Mouse (Mus musculus): ENCODE results near the gene Tigd3. TPM values are rescaled to one million over a fixed set of nuclear protein-coding genes. Genes with fewer than 3 reads are reported as not detected.
A peak's percentile ranks its signal among the peaks of the same experiment; 100 is the strongest.

The Tigd3 gene
- polyA plus RNA-seq, 1 experiment from 2014 or later = 9.5 TPM

DNA sequence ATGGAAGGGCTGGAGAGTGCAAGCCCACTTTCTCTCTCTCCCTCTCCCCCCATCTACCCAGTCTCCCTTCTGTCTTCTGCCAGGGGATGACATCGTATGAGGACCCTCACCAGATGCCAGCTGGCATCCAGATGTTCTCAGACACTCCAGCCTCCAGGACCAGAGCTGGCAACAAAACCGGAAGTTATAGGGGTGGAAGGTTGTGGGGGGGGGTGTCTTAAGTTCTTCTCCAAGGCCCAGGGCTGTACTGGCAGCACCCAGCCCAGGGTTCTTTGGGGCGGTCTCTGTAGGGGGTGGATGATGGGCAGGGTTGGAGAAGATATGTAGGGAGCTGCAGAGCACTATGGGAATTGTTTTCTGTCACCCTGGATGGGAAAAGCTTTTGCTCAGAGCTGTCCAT, 34.6 kb upstream of the Tigd3 start:
- DNase-seq (ENCODE audit: low spot score) = no peak
- no peaks in the 10 kb centered on the region for H3K36me3 ChIP-seq
- H3K9me3 ChIP-seq (replicated peaks) = no peaks in the 10 kb centered on the region
- H3K4me3 ChIP-seq = no peak overlapping the region
- no peak overlapping the region for H3K27ac ChIP-seq (replicated peaks)
- H3K4me1 ChIP-seq = peaks cover 21% of the 10 kb centered on the region
- 68% methylated on average over 3 of the region's 3 CpGs for WGBS
- peaks cover 19% of the 10 kb centered on the region for H3K27me3 ChIP-seq (ENCODE audit: low read depth, poor library complexity, severe bottlenecking)

DNA sequence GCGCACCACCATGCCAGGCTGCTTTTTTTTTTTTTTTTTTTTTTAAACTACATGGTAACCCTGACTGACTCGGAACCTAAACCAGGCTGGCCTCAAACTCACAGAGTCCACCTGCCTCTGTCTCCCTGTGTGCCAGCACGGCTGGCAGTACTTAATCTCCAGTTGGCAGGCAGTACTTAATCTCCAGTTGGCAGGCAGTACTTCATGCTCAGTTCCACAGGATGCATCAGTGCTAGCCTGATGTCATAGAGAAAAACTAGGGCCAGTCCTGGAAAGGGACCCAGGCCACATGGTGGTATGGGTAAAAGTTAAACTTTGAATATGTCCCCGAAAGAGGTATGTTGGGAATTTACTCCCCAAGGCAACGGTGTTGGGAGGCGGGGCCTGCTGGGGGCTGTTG, 34.2 kb upstream of the Tigd3 start:
- H3K4me1 ChIP-seq = peaks cover 23% of the 10 kb centered on the region
- no peaks in the 10 kb centered on the region for H3K9me3 ChIP-seq (replicated peaks)
- H3K36me3 ChIP-seq = no peaks in the 10 kb centered on the region
- H3K27ac ChIP-seq (replicated peaks) = no peak overlapping the region
- DNase-seq (ENCODE audit: low spot score) = no peak
- whole genome bisulfite sequencing = 86% methylated on average over 6 of the region's 6 CpGs
- no peak overlapping the region for H3K4me3 ChIP-seq
- peaks cover 21% of the 10 kb centered on the region for H3K27me3 ChIP-seq (ENCODE audit: low read depth, poor library complexity, severe bottlenecking)

- Histone ChIP-seq H3K27me3 (ENCODE audit: low read depth, poor library complexity, severe bottlenecking) (peaks cover 27% of the 10 kb centered on the region), H3K4me1 (peaks cover 23% of the 10 kb centered on the region), H3K27ac (replicated peaks) (no peak overlapping the region), H3K9me3 (replicated peaks) (no peaks in the 10 kb centered on the region), H3K36me3 (no peaks in the 10 kb centered on the region), H3K4me3 (no peak overlapping the region)
- no peak for DNase-seq (ENCODE audit: low spot score)
- WGBS = 75% methylated on average over 8 of the region's 8 CpGs
Observed at GRCm38 (mm10) chr19:5927532-5927931, 33.6 kb upstream of the Tigd3 start.

- Histone ChIP-seq H3K9me3 (replicated peaks) (no peaks in the 10 kb centered on the region), H3K4me1 (peaks cover 23% of the 10 kb centered on the region), H3K27ac (replicated peaks) (no peak overlapping the region), H3K4me3 (no peak overlapping the region), H3K36me3 (no peaks in the 10 kb centered on the region), H3K27me3 (ENCODE audit: low read depth, poor library complexity, severe bottlenecking) (peaks cover 32% of the 10 kb centered on the region)
- 85% methylated on average over 11 of the region's 11 CpGs for WGBS
- no peak for DNase-seq (ENCODE audit: low spot score)
Observed at GRCm38 (mm10) chr19:5927026-5927425, 33.1 kb upstream of the Tigd3 start.

GRCm38 (mm10) chr19:5925311-5925855, 31.4 kb upstream of the Tigd3 start:
- no peak for DNase-seq (ENCODE audit: low spot score)
- Histone ChIP-seq H3K4me1 (peaks cover 32% of the 10 kb centered on the region), H3K36me3 (no peaks in the 10 kb centered on the region), H3K4me3 (peak overlapping the region; percentile 54), H3K27me3 (ENCODE audit: low read depth, poor library complexity, severe bottlenecking) (peaks cover 32% of the 10 kb centered on the region), H3K9me3 (replicated peaks) (no peaks in the 10 kb centered on the region), H3K27ac (replicated peaks) (no peak overlapping the region)
- 38% methylated on average over 11 of the region's 11 CpGs for WGBS

DNA sequence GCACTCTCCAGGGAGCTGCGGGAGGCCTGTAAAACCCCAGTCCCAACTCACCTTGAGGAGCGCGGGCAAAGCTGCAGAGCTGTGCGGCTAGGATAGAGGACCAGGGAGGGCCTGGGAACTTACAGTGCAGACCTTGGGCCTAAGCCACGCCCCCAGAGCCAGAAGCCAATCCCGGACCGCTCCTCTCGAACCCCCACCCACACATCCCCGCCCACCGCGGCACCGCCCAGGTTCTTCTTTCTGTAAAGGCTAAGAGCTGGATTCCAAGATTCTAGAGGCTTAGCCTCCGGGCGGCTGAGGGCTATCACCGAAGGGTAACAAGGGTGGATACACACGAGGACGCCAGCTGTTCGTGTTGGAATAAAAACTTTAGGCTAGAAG, 30.8 kb upstream of the Tigd3 start, which contains the start of gene Cdc42ep2:
TSS of gene Cdc42ep2 (minus strand) at position 104 of the 381 bp plus-strand sequence.
- H3K27me3 ChIP-seq (ENCODE audit: low read depth, poor library complexity, severe bottlenecking) = peaks cover 32% of the 10 kb centered on the region
- H3K9me3 ChIP-seq (replicated peaks) = no peaks in the 10 kb centered on the region
- H3K27ac ChIP-seq (replicated peaks) = peak within 1 kb of the TSS; percentile 62
- H3K4me3 ChIP-seq = peak within 1 kb of the TSS; percentile 54
- under 1% methylated on average over 18 of the region's 18 CpGs for WGBS
- DNase-seq (ENCODE audit: low spot score) = peak; percentile 92
- H3K36me3 ChIP-seq = no peaks in the 10 kb centered on the region
- H3K4me1 ChIP-seq = peaks cover 32% of the 10 kb centered on the region

- Histone ChIP-seq H3K4me1 (peaks cover 32% of the 10 kb centered on the region), H3K27me3 (ENCODE audit: low read depth, poor library complexity, severe bottlenecking) (peaks cover 32% of the 10 kb centered on the region), H3K4me3 (peak overlapping the region; percentile 54), H3K36me3 (no peaks in the 10 kb centered on the region), H3K9me3 (replicated peaks) (no peaks in the 10 kb centered on the region), H3K27ac (replicated peaks) (peak overlapping the region; percentile 62)
- DNase-seq (ENCODE audit: low spot score) = peak; percentile 91
- WGBS = under 1% methylated on average over 38 of the region's 38 CpGs
Observed at GRCm38 (mm10) chr19:5923990-5924712, 30.2 kb upstream of the Tigd3 start.

- DNase-seq (ENCODE audit: low spot score) = no peak
Observed at GRCm38 (mm10) chr19:5922963-5923362, 29.0 kb upstream of the Tigd3 start.

GRCm38 (mm10) chr19:5922119-5922942, 28.4 kb upstream of the Tigd3 start:
- Histone ChIP-seq H3K27ac (replicated peaks) (no peak overlapping the region), H3K4me1 (peaks cover 32% of the 10 kb centered on the region), H3K4me3 (no peak overlapping the region), H3K27me3 (ENCODE audit: low read depth, poor library complexity, severe bottlenecking) (peaks cover 32% of the 10 kb centered on the region), H3K36me3 (peaks cover 5% of the 10 kb centered on the region; the same call in 1 of the 2 replicates), H3K9me3 (replicated peaks) (no peaks in the 10 kb centered on the region)
- 83% methylated on average over 15 of the region's 15 CpGs for WGBS
- DNase-seq (ENCODE audit: low spot score) = no peak

More at GRCm38 (mm10) chr19:5922963-5923362, 29.0 kb upstream of the Tigd3 start:
- Histone ChIP-seq H3K27me3 (ENCODE audit: low read depth, poor library complexity, severe bottlenecking) (peaks cover 32% of the 10 kb centered on the region), H3K4me1 (peaks cover 32% of the 10 kb centered on the region), H3K9me3 (replicated peaks) (no peaks in the 10 kb centered on the region), H3K27ac (replicated peaks) (no peak overlapping the region), H3K36me3 (peaks cover 3% of the 10 kb centered on the region; the same call in 1 of the 2 replicates), H3K4me3 (no peak overlapping the region)
- 90% methylated on average over 3 of the region's 3 CpGs for WGBS

DNA sequence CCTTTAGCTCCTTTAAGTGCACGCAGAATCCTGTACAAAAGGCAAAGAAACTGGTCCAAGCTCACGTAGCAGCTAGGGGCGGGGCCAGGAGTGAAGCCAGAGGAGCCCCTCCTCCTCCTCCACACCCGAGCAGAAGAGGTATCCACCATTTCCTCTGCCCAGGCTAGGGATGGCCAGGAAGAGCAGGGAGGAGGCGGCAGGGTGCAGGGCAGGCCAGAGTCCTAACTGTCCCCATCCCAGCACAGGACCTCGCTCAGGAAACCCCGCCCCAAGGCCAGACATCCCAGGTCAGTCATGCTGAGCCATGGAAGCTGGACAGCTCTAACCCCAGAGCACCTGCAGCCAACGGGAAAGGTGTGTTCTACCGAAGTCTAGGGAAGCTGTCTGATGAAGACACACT, 27.8 kb upstream of the Tigd3 start:
- Histone ChIP-seq H3K4me1 (peaks cover 32% of the 10 kb centered on the region), H3K4me3 (peak overlapping the region; percentile 12; the same call in 1 of the 2 replicates), H3K27me3 (ENCODE audit: low read depth, poor library complexity, severe bottlenecking) (peaks cover 32% of the 10 kb centered on the region), H3K27ac (replicated peaks) (peak overlapping the region; percentile 47; the same call in 1 of the 2 replicates), H3K9me3 (replicated peaks) (no peaks in the 10 kb centered on the region), H3K36me3 (peaks cover 9% of the 10 kb centered on the region; the same call in 1 of the 2 replicates)
- no peak for DNase-seq (ENCODE audit: low spot score)
- 21% methylated on average over 9 of the region's 9 CpGs for WGBS

DNA sequence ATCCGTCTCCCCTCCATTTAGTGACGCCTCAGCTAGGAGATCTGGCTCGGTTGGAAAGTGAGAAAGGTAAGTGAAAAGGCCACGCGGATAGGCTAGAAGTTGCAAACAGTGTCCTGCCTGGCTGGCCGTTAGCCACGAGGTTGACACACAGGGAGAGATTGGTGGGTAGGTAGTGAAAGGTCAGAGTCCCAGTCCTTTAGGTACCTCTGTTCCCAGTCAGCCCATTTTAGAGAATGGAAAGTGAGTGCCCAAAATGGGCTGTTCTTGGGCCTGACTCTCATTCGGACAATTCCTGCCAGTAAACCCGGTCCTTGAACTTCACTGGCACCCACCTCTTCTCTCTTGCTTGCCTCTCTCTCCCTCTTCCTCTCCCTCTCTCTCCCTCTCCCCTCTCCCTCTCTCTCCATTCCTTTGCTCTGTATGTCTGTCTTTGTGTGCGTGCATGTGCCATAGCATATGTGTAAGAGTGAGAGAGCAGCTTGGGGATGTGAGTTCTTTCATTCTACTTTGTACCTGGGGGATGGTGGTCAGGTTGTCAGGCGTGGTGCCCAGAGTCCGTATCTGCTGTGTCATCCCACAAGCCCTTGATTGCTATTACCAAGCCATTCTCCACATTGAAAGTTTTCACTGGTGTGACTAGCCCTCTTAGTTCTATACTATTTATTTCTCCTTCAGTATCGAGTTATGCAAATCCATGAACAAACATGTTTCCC, 19.2 kb upstream of the Tigd3 start, which contains the start of gene Dpf2:
TSS of gene Dpf2 (minus strand) at position 4 of the 713 bp plus-strand sequence.
- peak within 1 kb of the TSS; percentile 94 for H3K27ac ChIP-seq (replicated peaks)
- H3K4me3 ChIP-seq = peak within 1 kb of the TSS; percentile 85
- DNase-seq (ENCODE audit: low spot score) = no peak
- WGBS = 25% methylated on average over 13 of the region's 13 CpGs
- H3K9me3 ChIP-seq (replicated peaks) = no peaks in the 10 kb centered on the region
- peaks cover 31% of the 10 kb centered on the region for H3K4me1 ChIP-seq
- H3K36me3 ChIP-seq = peaks cover 34% of the 10 kb centered on the region
- no peaks in the 10 kb centered on the region for H3K27me3 ChIP-seq (ENCODE audit: low read depth, poor library complexity, severe bottlenecking)
